Mouse (Mus musculus) cortical plate, adult 2 months (tissue): Measurements from ENCODE around the gene Gm11564.

Experiments used
- CTCF ChIP-seq: fragments of 200-500 bp; IDR thresholded peaks from 2 replicates; pipeline ENCODE4 v1.5.1; 2011; ENCODE audit warnings: mild to moderate bottlenecking, control low read depth, low read length; ENCODE audit not compliant: insufficient read depth; ENCODE audit errors: extremely low read depth
- POLR2A ChIP-seq: fragments of 200-500 bp; IDR thresholded peaks from 2 replicates; pipeline ENCODE4 v1.6.1; 2011; ENCODE audit warnings: mild to moderate bottlenecking, low read length, control low read depth; ENCODE audit not compliant: insufficient read depth; ENCODE audit errors: extremely low read depth

DNA sequence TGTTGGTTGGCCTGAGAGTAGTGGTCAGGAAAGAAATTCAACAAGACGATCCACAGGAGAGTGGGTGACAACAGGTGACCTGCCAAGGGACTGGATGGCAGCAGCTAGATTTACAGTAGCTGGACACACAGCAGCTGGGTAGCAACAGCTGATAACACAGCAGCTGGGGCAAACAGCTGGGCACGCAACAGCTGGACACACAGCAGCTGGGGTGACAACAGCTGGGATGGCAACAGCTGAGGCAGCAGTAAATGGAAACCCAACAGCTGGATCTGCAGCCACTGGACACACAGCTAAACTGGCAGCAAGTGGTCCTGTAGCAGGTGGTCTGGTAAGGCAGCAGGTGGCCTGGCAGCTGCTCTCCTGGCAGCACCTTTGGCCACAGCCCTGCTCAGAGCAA, 31.3 kb upstream of the Gm11564 start:
- no peak for TF ChIP-seq CTCF
- no peak for TF ChIP-seq POLR2A
